Mouse (Mus musculus) stomach, embryonic 16.5 days (tissue): ENCODE data around the gene Eif4a3. TPM values are rescaled to one million over a fixed set of nuclear protein-coding genes. Genes with fewer than 3 reads are reported as not detected.

Experiments used
- ATAC-seq: fragments of 200-750 bp; cut with Nextera tagmentation; 2 replicates; pipeline ENCODE4 v1.8.0; 2017; ENCODE audit warnings: moderate number of reproducible peaks, moderate TSS enrichment; ENCODE audit not compliant: insufficient read depth, low FRiP score
- H3K27ac ChIP-seq: fragments of 300-500 bp; sonication (generic); 2 replicates; pipeline ENCODE4 v1.5.1; 2014; ENCODE audit warnings: low read length
- H3K27me3 ChIP-seq: fragments of 300-500 bp; sonication (generic); 2 replicates; pipeline ENCODE4 v1.6.1; 2014; ENCODE audit warnings: low read length, control low read depth, mixed read lengths; ENCODE audit not compliant: control insufficient read depth, insufficient read depth
- H3K36me3 ChIP-seq: fragments of 300-500 bp; sonication (generic); 2 replicates; pipeline ENCODE4 v1.6.1; 2014; ENCODE audit warnings: low read length; ENCODE audit not compliant: control insufficient read depth, insufficient read depth
- H3K4me1 ChIP-seq: fragments of 300-500 bp; sonication (generic); 2 replicates; pipeline ENCODE4 v1.6.1; 2014; ENCODE audit warnings: low read length, control low read depth, mixed read lengths; ENCODE audit not compliant: control insufficient read depth, insufficient read depth
- H3K4me2 ChIP-seq: fragments of 300-500 bp; sonication (generic); 2 replicates; pipeline ENCODE4 v1.6.1; 2014; ENCODE audit warnings: low read depth, low read length, mixed read lengths
- H3K4me3 ChIP-seq: fragments of 300-500 bp; sonication (generic); replicated peaks from 2 replicates; pipeline ENCODE4 v1.5.1; 2014; ENCODE audit warnings: mild to moderate bottlenecking, low read length
- H3K9ac ChIP-seq: fragments of 300-500 bp; sonication (generic); 2 replicates; pipeline ENCODE4 v1.6.1; 2014; ENCODE audit warnings: low read length
- H3K9me3 ChIP-seq: fragments of 300-500 bp; sonication (generic); replicated peaks from 2 replicates; pipeline ENCODE4 v1.6.1; 2016; ENCODE audit warnings: low read length, control low read depth; ENCODE audit not compliant: control insufficient read depth
- WGBS: fragments of 180-500 bp; shearing (Covaris S2); extraction: QIAGEN DNeasy Blood & Tissue Kit; methylation state at CpG from one replicate; pipeline ENCODE4 v1.1.7; 2014; 5-methylcytosine and 5-hydroxymethylcytosine counted together
- polyA plus RNA-seq: library from polyadenylated mRNA; unstranded; fragments of >200 nt; fragmentation: Nextera tagmentation; extraction: Ambion mirVana; gene quantifications from 2 replicates; pipeline ENCODE4 v1.2.1, GENCODE M21; 2015

Gene Eif4a3
- polyA plus RNA-seq = 272 and 284 TPM in 2 replicates

DNA sequence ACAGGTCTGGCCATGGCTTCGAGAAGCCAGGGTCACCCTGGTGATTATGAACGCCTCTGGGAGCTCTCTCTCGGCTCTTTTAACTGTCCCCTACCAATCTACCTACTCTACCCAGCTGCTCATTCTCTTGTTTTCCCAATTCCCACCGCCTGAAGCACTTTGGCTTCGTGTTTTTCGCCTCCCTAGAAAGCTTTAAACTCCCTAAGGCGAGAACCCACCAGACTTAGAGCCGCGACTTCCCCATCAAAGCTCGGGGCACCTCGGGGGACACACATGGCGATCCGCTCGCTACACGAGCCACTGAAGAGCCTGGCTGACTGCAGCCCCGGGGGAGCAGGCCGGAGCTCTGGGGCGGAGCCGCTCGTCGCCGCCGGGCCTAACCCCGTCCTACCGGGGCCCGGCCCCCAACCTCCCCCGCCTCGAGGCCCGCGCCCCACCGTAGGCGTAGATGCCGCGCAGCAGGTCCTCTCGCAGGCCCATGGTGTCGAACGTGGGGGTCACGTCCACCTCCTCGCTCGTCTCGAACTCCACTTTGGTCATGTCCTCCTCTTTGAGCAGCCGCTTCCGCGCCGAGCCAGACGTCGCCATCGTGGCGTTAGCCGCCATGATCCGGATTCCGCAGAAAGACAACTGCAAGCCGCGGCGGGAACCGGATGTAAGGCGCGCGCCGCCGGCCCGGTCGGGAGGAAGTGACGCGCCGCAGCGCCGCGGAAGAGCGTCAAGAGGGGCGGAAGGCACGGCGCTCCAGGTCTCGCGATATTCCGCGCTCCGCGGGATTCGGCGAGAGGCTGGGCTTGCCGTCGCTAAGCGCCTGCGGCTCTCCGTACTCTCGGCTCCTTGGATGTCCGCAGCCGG, at the start of gene Eif4a3:
Gene Eif4a3, minus strand, starts transcription at position 699 of the 855 bp plus-strand sequence.
- Histone ChIP-seq H3K4me1 (peaks cover 14% of the 10 kb centered on the region), H3K4me2 (peak within 1 kb of the TSS; percentile 92), H3K36me3 (peaks cover 17% of the 10 kb centered on the region), H3K27me3 (no peaks in the 10 kb centered on the region), H3K9me3 (no peaks in the 10 kb centered on the region), H3K9ac (peak within 1 kb of the TSS; percentile 94), H3K27ac (peak within 1 kb of the TSS; percentile 87), H3K4me3 (peak within 1 kb of the TSS; percentile 95)
- peak; percentile 97 for ATAC-seq
- under 1% methylated on average over 89 of the region's 89 CpGs for WGBS

DNA sequence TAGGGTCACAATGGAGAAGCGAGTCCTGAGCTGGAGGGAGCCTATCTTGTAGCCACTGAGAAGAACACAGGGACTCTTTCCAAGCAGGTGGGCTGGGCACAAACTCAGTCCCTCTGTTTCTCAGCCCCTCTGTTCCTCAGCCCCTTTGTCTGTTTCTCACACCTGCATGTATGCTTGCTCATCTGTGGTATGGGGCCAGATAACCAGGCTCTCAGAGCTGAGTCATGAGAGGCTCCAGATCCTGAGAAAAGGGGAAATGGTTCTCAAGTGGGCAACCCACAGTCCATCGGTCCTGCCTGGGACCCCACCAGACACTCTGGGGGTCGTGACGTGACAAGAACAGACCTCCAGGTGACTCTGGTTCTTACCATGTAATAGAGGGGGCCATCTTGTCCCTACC, 47.2 kb upstream of the Eif4a3 start:
- Histone ChIP-seq H3K27me3 (no peaks in the 10 kb centered on the region), H3K9me3 (no peaks in the 10 kb centered on the region), H3K4me1 (no peaks in the 10 kb centered on the region), H3K9ac (no peak overlapping the region), H3K4me2 (no peak overlapping the region), H3K4me3 (no peak overlapping the region), H3K27ac (no peak overlapping the region), H3K36me3 (no peaks in the 10 kb centered on the region)
- no peak for ATAC-seq
- WGBS = 86% methylated on average over 4 of the region's 4 CpGs

DNA sequence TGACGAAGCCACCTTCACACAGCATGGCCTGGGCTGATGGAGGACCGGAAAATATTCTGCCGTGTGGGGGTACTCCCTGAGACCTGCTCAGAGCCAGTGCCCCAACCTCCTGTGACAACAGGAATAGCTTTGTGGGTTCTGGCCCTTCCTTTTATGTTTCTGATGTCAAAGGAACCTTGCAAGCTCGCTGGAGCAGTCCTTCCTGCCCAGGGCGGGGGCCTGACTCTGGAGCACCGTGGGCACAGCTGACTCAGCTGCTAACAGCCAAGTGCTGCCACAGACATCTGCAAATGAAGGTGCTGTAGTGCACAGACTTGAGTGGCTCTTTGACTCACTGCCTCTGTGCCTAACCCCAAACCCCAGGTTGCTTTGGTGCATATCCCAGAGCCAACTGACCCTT, 45.0 kb upstream of the Eif4a3 start:
- ATAC-seq = no peak
- Histone ChIP-seq H3K9ac (no peak overlapping the region), H3K9me3 (no peaks in the 10 kb centered on the region), H3K4me1 (no peaks in the 10 kb centered on the region), H3K36me3 (no peaks in the 10 kb centered on the region), H3K27me3 (no peaks in the 10 kb centered on the region), H3K27ac (no peak overlapping the region), H3K4me3 (no peak overlapping the region), H3K4me2 (no peak overlapping the region)
- 66% methylated on average over 6 of the region's 6 CpGs for WGBS

DNA sequence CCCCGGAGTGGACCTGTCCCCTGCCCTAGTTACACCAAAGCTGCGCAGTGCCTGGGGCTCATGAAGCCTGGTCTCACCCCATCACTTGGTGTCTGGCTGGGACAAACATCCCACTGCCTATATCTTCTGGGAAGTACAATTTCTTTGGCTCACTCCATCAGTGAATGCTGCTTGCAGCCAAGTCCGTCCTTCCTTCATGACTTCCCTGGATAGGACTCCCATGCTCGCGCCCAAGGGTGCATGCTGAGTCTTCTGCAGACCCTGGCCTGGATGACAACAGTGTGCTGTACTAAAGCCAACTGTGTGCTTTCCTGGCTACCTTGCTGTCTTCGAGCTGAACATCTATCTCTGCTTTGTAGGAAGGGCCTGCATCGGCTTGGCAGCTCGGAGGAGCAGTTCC, 44.3 kb upstream of the Eif4a3 start:
- WGBS = 84% methylated on average over 8 of the region's 8 CpGs

DNA sequence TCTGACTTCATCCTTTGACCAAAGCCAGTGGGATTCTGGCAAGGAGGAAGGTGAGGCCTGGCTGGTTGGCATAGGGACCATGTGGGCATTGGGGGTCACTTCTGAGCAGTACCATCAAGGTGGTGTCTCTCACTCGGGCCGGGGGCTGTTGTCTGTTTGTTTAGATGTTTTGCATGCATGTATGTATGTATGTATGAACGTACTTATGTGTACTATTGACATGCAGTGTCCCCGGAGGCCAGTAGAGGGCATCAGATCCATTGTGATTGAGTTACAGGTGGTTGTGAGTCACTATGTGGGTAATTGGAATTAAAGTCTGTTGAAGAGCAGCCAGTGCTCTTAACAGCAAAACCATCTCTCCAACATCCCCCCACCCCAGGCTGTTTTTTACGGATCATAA, 39.7 kb upstream of the Eif4a3 start:
- Histone ChIP-seq H3K4me2 (no peak overlapping the region), H3K27me3 (no peaks in the 10 kb centered on the region), H3K9me3 (no peaks in the 10 kb centered on the region), H3K36me3 (no peaks in the 10 kb centered on the region), H3K27ac (no peak overlapping the region), H3K4me3 (no peak overlapping the region), H3K9ac (no peak overlapping the region), H3K4me1 (no peaks in the 10 kb centered on the region)
- peak; percentile 55; the same call in 1 of the 2 replicates for ATAC-seq
- WGBS = 3% methylated on average over 5 of the region's 5 CpGs

More for the DNA sequence above, 44.3 kb upstream of the Eif4a3 start:
- H3K27ac ChIP-seq = no peak overlapping the region
- no peaks in the 10 kb centered on the region for H3K36me3 ChIP-seq
- H3K4me3 ChIP-seq = no peak overlapping the region
- no peak overlapping the region for H3K4me2 ChIP-seq
- H3K4me1 ChIP-seq = no peaks in the 10 kb centered on the region
- no peak overlapping the region for H3K9ac ChIP-seq
- H3K27me3 ChIP-seq = no peaks in the 10 kb centered on the region
- no peaks in the 10 kb centered on the region for H3K9me3 ChIP-seq
- ATAC-seq = no peak

DNA sequence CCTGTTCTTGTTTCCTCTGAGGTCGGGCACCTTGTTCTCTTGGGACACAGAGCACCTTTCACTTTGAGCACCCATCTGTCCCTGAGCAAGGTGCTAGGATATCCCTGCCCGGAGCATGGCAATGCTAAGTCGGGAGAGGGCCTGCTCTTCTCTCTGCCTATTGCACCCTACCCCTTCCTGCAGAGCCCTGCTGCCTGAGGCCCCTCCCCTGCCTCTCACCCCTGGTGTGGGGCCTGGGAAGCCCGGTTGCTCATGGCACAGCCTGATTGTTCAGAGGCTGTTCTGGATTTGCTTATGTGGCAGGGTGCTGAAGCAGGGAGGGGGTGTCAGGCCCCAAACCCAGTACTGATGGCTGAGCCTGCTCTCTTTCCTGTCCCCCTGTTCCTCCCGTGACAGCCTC, 39.3 kb upstream of the Eif4a3 start:
- 0 out of 2 replicates have a peak, but pooled peaks have one; percentile 22 for ATAC-seq
- H3K9me3 ChIP-seq = no peaks in the 10 kb centered on the region
- H3K4me1 ChIP-seq = no peaks in the 10 kb centered on the region
- no peak overlapping the region for H3K4me3 ChIP-seq
- H3K27ac ChIP-seq = no peak overlapping the region
- no peak overlapping the region for H3K9ac ChIP-seq
- H3K27me3 ChIP-seq = no peaks in the 10 kb centered on the region
- no peak overlapping the region for H3K4me2 ChIP-seq
- 41% methylated on average over 5 of the region's 5 CpGs for WGBS
- no peaks in the 10 kb centered on the region for H3K36me3 ChIP-seq

DNA sequence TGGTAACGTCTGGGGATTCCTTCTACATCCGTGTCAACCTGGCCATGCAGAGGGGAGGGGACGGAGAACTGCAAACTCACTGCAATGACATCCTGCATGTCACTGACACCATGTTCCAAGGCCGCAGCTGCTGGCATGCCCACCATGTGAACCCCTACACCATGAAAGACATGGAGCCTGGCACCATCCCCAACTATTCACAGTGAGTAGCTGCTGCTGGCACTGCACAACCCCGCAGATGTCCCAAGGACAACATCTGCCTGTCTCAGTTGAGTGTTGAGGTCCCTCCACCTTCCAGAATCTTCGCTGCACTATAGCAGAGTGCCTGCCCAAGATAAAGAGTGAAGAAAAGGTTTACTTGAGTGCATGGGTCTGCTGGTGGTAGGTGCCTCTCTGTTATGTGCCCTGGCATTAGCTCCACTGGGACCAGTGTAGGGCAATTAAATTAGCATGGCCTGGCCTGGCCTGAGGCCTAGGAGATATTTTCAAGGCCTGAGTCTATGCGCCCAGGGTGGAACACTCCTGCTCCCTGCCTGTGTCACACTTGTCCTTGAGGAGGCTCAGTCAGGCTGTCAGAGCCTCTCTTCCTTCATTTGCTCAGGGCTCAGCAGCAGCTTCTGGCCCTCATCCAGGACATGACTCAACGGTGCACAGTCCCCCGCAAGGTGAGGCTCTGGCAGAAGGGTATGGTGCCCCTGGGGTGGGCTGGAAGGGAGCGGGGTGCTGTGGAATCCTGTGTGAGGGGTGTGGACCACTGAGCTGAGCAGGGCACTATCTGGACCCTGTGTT, 38.6 kb upstream of the Eif4a3 start:
- Histone ChIP-seq H3K27me3 (no peaks in the 10 kb centered on the region), H3K4me2 (no peak overlapping the region), H3K9ac (no peak overlapping the region), H3K36me3 (no peaks in the 10 kb centered on the region), H3K9me3 (no peaks in the 10 kb centered on the region), H3K4me3 (no peak overlapping the region), H3K4me1 (no peaks in the 10 kb centered on the region), H3K27ac (no peak overlapping the region)
- ATAC-seq = no peak
- 76% methylated on average over 10 of the region's 10 CpGs for WGBS

DNA sequence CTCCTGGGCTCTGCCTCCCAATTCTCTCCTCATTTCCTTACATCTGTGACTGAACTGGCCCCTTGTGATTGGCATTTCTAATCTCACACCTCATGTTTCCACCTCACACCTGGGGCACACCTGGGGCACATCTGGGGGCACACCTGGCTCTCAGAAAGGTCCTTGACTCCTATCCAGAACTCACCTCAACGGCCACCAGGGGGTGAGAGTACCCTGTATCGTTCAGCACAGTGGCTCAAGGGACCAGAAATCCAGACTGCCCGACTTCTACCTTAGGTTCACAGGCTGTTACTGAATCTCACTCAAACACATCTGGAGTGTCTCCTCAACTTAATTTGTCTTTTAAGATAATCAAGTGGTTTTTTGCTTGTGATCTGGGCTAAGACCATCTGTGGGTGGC, 32.1 kb upstream of the Eif4a3 start:
- Histone ChIP-seq H3K4me3 (no peak overlapping the region), H3K9ac (no peak overlapping the region), H3K36me3 (no peaks in the 10 kb centered on the region), H3K4me2 (no peak overlapping the region), H3K9me3 (no peaks in the 10 kb centered on the region), H3K27me3 (no peaks in the 10 kb centered on the region), H3K27ac (no peak overlapping the region), H3K4me1 (no peaks in the 10 kb centered on the region)
- WGBS = 39% methylated on average over 3 of the region's 3 CpGs
- no peak for ATAC-seq

DNA sequence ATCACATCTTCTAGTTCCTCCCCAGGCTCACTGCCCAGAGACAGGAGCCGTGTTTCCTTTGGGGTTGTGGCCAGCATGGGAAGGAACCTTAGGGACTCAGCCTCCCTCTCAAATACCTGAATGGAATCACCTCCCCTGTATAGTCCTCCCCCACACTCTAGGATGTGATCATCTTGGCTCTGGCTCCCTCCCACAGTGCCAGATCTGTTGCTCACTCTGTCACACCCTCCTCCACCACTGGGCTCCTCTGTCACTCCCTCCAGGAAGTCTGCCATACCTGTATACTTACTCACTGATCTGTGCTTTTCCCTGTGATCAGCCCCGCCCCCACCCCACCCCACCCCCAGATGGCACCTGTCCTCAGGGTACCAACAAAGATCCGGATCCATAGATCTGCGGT, 30.7 kb upstream of the Eif4a3 start:
- WGBS = 57% methylated on average over 4 of the region's 4 CpGs
- Histone ChIP-seq H3K4me1 (no peaks in the 10 kb centered on the region), H3K9ac (no peak overlapping the region), H3K4me3 (no peak overlapping the region), H3K27ac (no peak overlapping the region), H3K9me3 (no peaks in the 10 kb centered on the region), H3K4me2 (no peak overlapping the region), H3K36me3 (no peaks in the 10 kb centered on the region), H3K27me3 (no peaks in the 10 kb centered on the region)
- 0 out of 2 replicates have a peak, but pooled peaks have one; percentile 49 for ATAC-seq
